Mouse (Mus musculus) embryonic facial prominence, embryonic 12.5 days (tissue): ENCODE data around the gene Agl. TPM values are rescaled to one million over a fixed set of nuclear protein-coding genes. Genes with fewer than 3 reads are reported as not detected.
A peak's percentile ranks its signal among the peaks of the same experiment; 100 is the strongest.
"Not testable (repeated sequence)": the region's sequence is repeated elsewhere in the genome, so short reads cannot be mapped to it uniquely, and the experiment has no call there.

Experiments
- ATAC-seq: fragments of 200-750 bp; cut with Nextera tagmentation; 2 replicates; pipeline ENCODE4 v1.8.0; 2017; ENCODE audit not compliant: insufficient number of reproducible peaks, insufficient read depth, low FRiP score, low TSS enrichment
- H3K27ac ChIP-seq: fragments of 300-500 bp; sonication (generic); 2 replicates; pipeline ENCODE4 v1.5.1; 2016; ENCODE audit warnings: mild to moderate bottlenecking
- H3K27me3 ChIP-seq: fragments of 300-500 bp; sonication (generic); 2 replicates; pipeline ENCODE4 v1.6.1; 2016; ENCODE audit warnings: mild to moderate bottlenecking, moderate library complexity
- H3K36me3 ChIP-seq: fragments of 300-500 bp; sonication (generic); 2 replicates; pipeline ENCODE4 v1.6.1; 2016; ENCODE audit warnings: mild to moderate bottlenecking
- H3K4me1 ChIP-seq: fragments of 300-500 bp; sonication (generic); 2 replicates; pipeline ENCODE4 v1.6.1; 2016
- H3K4me2 ChIP-seq: fragments of 300-500 bp; sonication (generic); replicated peaks from 2 replicates; pipeline ENCODE4 v1.6.1; 2016; ENCODE audit warnings: mild to moderate bottlenecking, moderate library complexity
- H3K4me3 ChIP-seq: fragments of 300-500 bp; sonication (generic); 2 replicates; pipeline ENCODE4 v1.5.1; 2016; ENCODE audit warnings: mild to moderate bottlenecking
- H3K9ac ChIP-seq: fragments of 300-500 bp; sonication (generic); 2 replicates; pipeline ENCODE4 v1.6.1; 2016; ENCODE audit warnings: mild to moderate bottlenecking, moderate library complexity
- H3K9me3 ChIP-seq: fragments of 300-500 bp; sonication (generic); 2 replicates; pipeline ENCODE4 v1.6.1; 2016; ENCODE audit warnings: mild to moderate bottlenecking, moderate library complexity
- WGBS: fragments of 180-500 bp; shearing (Covaris S2); methylation state at CpG from one replicate; pipeline ENCODE4 v1.1.7; 2016; 5-methylcytosine and 5-hydroxymethylcytosine counted together
- polyA plus RNA-seq: library from polyadenylated mRNA; unstranded; fragments of >200 nt; fragmentation: Nextera tagmentation; extraction: Ambion mirVana; gene quantifications from 2 replicates; pipeline ENCODE4 v1.2.1, GENCODE M21; 2016

Agl gene
- polyA plus RNA-seq, 1 experiment from 2014 or later: 17.2 TPM

DNA sequence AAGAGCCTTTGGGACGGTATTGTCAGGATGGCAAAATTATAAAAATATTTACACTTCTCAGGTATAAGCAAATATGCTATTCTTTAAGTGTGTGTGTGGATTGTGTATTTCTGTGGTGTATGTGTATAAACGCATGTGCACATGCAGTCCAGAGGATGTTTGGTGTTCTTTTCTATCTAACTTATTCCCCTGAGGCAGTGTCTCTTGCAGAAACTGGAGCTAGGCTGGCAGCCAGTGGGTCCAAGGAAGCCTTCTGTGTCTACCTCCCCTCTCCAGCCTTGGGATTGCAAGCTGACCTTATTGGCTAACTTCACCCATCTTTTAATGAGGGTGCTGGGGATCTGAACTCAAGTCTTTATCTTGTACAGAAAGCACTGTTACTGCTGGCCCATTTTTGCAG lies 5.0 kb upstream of the Agl start:
- WGBS: 95% methylated on average over 2 of the region's 2 CpGs
- Histone ChIP-seq H3K36me3 (no peaks in the 10 kb centered on the region), H3K4me3 (no peak overlapping the region), H3K9me3 (no peaks in the 10 kb centered on the region), H3K9ac (no peak overlapping the region), H3K27ac (no peak overlapping the region), H3K27me3 (no peaks in the 10 kb centered on the region), H3K4me2 (no peak overlapping the region), H3K4me1 (no peaks in the 10 kb centered on the region)
- no peak for ATAC-seq

DNA sequence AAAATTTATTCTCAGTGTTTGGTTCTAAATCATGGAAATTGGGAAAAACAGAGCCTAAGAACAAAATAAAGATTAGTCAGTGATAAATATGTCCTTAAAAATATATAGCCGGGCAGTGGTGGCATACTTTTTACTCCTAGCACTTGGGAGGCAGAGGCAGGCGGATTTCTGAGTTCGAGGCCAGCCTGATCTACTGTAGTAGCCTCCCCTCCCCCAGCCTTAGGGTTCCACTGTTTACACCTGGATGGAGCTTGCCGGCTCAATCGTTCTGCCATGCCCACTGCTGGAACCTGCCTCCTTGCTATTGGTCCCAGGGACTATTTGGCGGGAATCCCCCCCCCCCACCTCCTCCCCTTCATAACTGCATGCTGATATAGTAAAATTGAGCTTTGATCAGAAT lies 2.4 kb upstream of the Agl start:
- H3K9ac ChIP-seq, H3K27me3 ChIP-seq, H3K4me3 ChIP-seq, H3K36me3 ChIP-seq, ATAC-seq, H3K27ac ChIP-seq, H3K4me2 ChIP-seq, H3K4me1 ChIP-seq, H3K9me3 ChIP-seq: not testable (repeated sequence)
- WGBS: 78% methylated on average over 6 of the region's 6 CpGs

DNA sequence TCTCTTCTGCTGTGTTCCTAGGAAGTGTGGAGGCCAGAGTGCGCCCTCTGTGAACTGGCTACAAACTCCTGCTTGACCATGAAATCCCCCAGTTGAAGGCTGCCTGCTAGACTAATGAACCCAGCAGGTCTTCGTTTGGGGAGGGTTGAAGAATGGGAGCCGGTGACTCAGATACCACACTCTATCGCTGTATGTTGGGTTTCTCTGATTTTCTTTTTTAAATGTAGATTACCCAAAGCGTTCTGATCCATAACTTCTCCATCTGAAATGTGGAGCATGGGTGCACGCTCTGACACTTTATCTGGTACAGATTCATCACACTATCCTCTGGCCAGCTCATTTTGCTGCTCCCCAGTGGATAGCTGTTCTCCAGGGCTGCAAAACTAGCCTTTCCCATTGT lies 1.3 kb upstream of the Agl start:
- WGBS: 89% methylated on average over 6 of the region's 6 CpGs
- no peaks in the 10 kb centered on the region for H3K9me3 ChIP-seq
- H3K4me2 ChIP-seq: no peak overlapping the region
- H3K4me1 ChIP-seq: peaks cover 4% of the 10 kb centered on the region; the same call in 1 of the 2 replicates
- no peaks in the 10 kb centered on the region for H3K27me3 ChIP-seq
- H3K27ac ChIP-seq: no peak overlapping the region
- no peak overlapping the region for H3K9ac ChIP-seq
- ATAC-seq: no peak
- H3K36me3 ChIP-seq: no peaks in the 10 kb centered on the region
- no peak overlapping the region for H3K4me3 ChIP-seq

DNA sequence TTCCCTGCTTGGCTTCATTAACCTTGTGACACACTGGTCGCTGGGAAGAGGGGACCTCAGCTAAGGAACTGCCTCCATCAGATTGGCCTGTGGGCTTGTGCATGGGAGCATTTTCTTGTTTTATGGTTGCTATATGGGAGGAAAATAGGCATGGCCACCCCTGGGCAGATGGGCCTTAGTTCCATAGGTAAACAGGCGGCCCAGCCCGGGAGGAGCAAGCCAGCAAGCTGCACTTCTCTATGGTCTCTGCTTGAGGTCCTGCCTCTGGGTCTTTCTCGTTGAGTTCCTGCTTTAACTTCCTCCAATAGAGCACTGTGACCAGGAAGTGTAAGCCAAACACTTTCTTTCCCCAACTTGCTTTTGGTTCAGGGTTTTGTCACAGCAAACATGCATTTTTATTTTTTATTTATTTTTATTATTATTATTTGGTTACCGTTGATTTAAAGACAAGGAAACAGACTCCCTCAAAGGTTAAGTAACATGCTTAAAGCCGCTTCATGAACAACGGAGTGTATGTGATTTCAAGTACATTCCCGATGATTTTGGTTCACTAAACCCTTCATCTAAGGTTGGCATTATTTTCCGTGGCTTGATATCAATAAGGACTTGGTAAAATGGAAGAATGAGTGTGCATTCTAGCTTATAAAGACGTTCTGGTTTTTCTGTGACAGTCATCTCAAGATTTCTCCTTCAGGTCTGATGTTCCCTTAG lies 696 bp upstream of the Agl start:
- Histone ChIP-seq H3K9ac (peak overlapping the region; percentile 77; the same call in 1 of the 2 replicates), H3K4me3 (peak overlapping the region; percentile 63), H3K9me3 (no peaks in the 10 kb centered on the region), H3K4me2 (peak overlapping the region; percentile 51), H3K27ac (0 out of 2 replicates have a peak overlapping the region, but pooled peaks have one; percentile 88), H3K27me3 (no peaks in the 10 kb centered on the region), H3K36me3 (0 out of 2 replicates have a peak, but pooled peaks cover 2% of the 10 kb centered on the region), H3K4me1 (peaks cover 4% of the 10 kb centered on the region; the same call in 1 of the 2 replicates)
- peak; percentile 68 for ATAC-seq
- 61% methylated on average over 10 of the region's 10 CpGs for WGBS

DNA sequence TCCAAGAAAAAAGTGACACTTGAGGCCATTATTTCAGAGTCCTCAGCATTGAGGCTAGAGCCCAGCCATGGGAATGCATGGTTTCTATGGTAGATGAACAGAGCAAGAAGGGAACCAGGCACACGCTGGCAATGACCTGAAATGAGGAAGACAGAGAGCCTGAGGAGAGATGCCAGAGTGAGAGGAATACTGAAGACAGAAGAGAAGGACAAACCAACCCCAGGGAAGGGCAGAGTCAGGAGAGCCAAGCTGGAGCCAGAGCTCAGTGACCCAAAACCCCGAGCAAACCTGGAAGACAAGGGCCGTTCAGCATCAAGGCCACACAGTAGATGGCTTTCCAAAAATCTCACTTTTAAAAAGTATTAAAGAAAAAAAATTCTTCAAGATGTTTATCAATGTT lies 2.1 kb downstream of the Agl start:
- no peak for ATAC-seq
- Histone ChIP-seq H3K9ac (no peak overlapping the region), H3K36me3 (0 out of 2 replicates have a peak, but pooled peaks cover 5% of the 10 kb centered on the region)

DNA sequence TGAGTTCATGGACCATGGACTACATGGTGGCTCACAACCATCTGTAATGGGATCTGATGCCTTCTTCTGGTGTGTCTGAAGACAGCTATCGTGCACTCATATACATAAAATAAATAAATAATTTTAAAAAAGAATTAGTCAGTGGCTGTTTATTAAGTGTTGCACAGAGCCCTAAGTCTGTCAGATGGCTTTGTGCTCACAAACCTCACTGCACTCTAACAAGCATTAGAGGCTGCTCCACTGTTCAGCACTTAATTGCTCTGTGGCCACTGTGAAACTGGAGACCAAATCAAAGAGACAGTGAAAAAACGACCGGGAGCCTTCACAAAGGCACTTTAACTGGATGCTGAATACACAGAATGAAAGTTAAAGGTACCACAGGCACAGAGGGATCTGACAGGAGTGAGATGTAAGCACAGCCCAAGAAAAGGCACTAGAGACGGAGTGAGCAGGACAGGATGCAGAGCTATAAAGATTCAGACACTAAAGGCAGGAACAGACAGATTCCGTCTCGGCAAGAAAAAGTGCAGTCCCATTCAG lies 3.1 kb downstream of the Agl start:
- H3K4me3 ChIP-seq: no peak overlapping the region
- H3K27me3 ChIP-seq: no peaks in the 10 kb centered on the region
- 50% methylated on average over 6 of the region's 6 CpGs for WGBS
- H3K9ac ChIP-seq: no peak overlapping the region
- no peak overlapping the region for H3K4me2 ChIP-seq
- 0 out of 2 replicates have a peak, but pooled peaks cover 5% of the 10 kb centered on the region for H3K36me3 ChIP-seq
- no peak for ATAC-seq
- no peak overlapping the region for H3K27ac ChIP-seq
- peaks cover 4% of the 10 kb centered on the region; the same call in 1 of the 2 replicates for H3K4me1 ChIP-seq
- no peaks in the 10 kb centered on the region for H3K9me3 ChIP-seq

More for the DNA sequence above, 2.1 kb downstream of the Agl start:
- Histone ChIP-seq H3K4me1 (peaks cover 4% of the 10 kb centered on the region; the same call in 1 of the 2 replicates), H3K9me3 (no peaks in the 10 kb centered on the region), H3K4me3 (no peak overlapping the region), H3K27me3 (no peaks in the 10 kb centered on the region), H3K27ac (no peak overlapping the region), H3K4me2 (no peak overlapping the region)
- WGBS: 86% methylated on average over 3 of the region's 3 CpGs

DNA sequence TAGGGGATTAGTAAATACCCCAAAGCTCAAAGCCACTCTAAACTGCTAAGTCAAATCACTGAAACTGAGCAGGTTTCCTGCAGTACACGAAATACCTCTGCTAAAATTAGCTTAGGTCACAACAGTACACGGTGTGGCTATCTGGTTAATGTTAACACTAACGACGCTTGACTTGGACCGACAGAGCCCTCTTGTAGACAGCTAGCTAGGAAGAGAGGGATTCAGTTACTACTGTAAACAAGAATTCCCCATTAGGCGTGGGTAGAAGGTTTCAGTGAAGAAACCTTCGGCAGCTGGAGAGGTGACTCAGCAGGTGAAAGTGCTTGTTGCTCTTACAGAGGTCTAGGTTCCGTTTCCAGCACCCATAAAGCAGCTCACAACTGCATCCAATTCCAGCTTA lies 6.2 kb downstream of the Agl start:
- H3K4me2 ChIP-seq: no peak overlapping the region
- H3K27me3 ChIP-seq: no peaks in the 10 kb centered on the region
- H3K4me1 ChIP-seq: peaks cover 4% of the 10 kb centered on the region; the same call in 1 of the 2 replicates
- no peak for ATAC-seq
- H3K9me3 ChIP-seq: no peaks in the 10 kb centered on the region
- WGBS: 47% methylated on average over 8 of the region's 8 CpGs
- H3K4me3 ChIP-seq: no peak overlapping the region
- H3K9ac ChIP-seq: no peak overlapping the region
- no peak overlapping the region for H3K27ac ChIP-seq
- 0 out of 2 replicates have a peak, but pooled peaks cover 8% of the 10 kb centered on the region for H3K36me3 ChIP-seq

DNA sequence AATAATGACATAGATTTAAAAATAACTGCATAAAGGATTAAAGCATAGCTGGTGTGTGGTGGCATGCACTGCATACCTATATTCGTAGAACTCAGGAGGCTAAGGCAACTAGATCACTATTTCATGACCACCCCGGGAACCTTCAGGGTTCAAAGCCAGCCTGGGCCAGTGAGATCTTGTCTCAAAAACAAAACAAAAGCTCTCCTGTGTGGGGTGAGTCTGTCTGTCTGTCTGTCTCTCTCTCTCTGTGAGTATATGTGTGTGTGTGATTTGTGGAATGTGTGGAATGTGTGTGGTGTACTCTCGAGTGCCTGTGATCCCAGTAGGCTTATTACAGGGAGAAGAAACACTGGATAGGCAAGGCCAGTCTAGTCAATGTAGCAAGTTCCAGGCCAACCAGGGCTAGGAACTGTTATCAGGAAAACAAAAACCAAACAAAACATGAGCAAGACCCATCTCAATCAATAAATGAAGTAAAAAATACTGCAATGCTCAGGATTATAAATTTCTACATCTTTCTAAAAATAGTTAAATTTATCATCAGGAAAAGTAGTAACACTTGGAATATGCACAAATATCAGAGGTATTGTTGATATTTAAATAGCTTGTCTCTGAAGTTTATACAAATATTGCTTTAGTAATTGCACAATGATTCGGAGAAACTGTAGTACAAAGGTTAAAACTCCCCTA lies 9.0 kb downstream of the Agl start:
- no peak overlapping the region for H3K4me2 ChIP-seq
- ATAC-seq: no peak
- H3K27me3 ChIP-seq: no peaks in the 10 kb centered on the region
- H3K9ac ChIP-seq: no peak overlapping the region
- no peaks in the 10 kb centered on the region for H3K9me3 ChIP-seq
- no peaks in the 10 kb centered on the region for H3K4me1 ChIP-seq
- H3K4me3 ChIP-seq: no peak overlapping the region
- H3K36me3 ChIP-seq: 0 out of 2 replicates have a peak, but pooled peaks cover 6% of the 10 kb centered on the region
- H3K27ac ChIP-seq: no peak overlapping the region
- WGBS: 66% methylated on average over 4 of the region's 4 CpGs

DNA sequence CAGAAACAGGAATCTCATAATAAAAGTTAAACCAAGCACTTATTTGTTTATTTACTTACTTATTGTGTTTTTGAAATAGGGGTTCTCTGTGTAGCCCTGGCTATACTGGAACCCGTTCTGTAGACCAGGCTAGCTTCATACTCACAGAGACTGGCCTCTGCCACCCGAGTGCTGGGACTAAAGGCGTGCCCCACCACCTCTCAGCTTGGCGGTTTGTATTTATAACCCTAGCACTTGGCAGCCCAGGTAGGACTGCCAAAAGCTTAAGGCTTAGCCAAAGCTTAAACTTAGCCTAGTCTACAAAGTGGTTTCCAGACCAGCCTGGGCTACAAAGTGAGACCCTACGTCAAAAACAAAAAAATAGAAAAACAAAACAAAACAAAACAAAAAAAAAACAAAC lies 19.1 kb downstream of the Agl start:
- peaks cover 47% of the 10 kb centered on the region for H3K36me3 ChIP-seq

DNA sequence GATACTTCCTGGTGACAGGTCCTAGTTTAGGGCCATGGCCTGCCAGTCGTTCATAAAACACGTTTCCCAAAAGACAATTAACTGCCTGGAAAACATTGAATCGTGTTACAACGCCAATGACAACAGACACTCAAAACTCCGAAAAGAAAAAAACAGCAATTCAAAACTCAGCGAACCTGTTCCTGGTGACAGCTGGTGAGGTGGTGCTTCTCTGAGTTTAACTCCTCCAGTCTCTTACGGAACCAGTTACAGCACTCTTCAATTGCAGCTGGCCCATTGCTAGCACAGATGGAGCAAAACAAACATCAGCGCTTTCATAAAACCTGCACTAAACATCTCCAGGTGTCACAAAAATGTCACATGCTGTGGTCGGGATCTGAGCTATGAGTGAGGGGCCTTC lies 21.4 kb downstream of the Agl start:
- ATAC-seq: no peak
- Histone ChIP-seq H3K36me3 (peaks cover 46% of the 10 kb centered on the region), H3K27me3 (no peaks in the 10 kb centered on the region), H3K4me2 (no peak overlapping the region), H3K9ac (no peak overlapping the region), H3K4me3 (no peak overlapping the region), H3K4me1 (no peaks in the 10 kb centered on the region), H3K27ac (no peak overlapping the region), H3K9me3 (no peaks in the 10 kb centered on the region)
- WGBS: 69% methylated on average over 9 of the region's 9 CpGs

More for the DNA sequence above, 19.1 kb downstream of the Agl start:
- no peaks in the 10 kb centered on the region for H3K27me3 ChIP-seq
- no peaks in the 10 kb centered on the region for H3K4me1 ChIP-seq
- H3K4me3 ChIP-seq: no peak overlapping the region
- H3K4me2 ChIP-seq: no peak overlapping the region
- no peaks in the 10 kb centered on the region for H3K9me3 ChIP-seq
- no peak for ATAC-seq
- 92% methylated on average over 5 of the region's 5 CpGs for WGBS
- no peak overlapping the region for H3K9ac ChIP-seq
- H3K27ac ChIP-seq: no peak overlapping the region

DNA sequence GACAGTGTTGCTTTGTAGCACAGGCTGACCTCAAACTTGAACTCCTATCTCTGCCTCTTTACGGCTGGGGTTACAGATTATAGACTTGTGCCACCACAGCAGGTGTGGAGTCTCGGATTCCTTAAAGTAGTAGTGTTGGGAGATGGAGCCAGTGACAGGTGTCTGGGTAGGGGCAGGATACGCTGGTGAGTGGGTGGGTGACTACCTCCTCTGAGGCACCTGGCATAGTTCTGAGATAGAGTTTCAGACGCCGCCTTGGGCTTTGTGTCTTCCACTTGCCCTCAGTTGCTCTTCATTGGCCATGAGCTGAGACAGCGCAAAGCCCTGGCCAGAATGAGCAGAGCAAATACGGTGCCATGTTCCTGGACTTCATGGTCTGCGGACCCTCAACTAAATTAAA lies 22.1 kb downstream of the Agl start:
- Histone ChIP-seq H3K4me2 (no peak overlapping the region), H3K27ac (no peak overlapping the region), H3K4me1 (no peaks in the 10 kb centered on the region), H3K27me3 (no peaks in the 10 kb centered on the region), H3K9ac (no peak overlapping the region), H3K36me3 (peaks cover 48% of the 10 kb centered on the region), H3K9me3 (no peaks in the 10 kb centered on the region), H3K4me3 (no peak overlapping the region)
- 91% methylated on average over 8 of the region's 8 CpGs for WGBS
- ATAC-seq: no peak

DNA sequence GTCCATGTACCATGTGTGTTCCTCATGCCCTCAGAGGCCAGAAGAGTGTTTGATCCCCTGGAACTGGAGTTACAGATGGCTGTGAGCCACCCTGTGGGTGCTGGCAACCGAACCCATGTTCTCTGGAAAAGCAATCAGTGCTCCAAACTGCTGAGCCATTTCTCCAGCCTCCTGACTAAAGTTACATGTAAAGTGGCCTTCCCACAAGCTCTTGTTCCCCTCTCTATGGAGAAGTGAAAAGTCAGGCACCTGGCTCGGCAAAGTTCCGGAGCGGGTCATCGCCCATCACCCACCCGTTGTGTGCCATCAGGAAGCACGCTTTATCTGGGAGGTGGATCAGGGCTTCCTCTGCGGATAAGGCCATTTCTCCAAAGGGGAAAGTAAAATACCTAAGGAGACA lies 23.2 kb downstream of the Agl start:
- H3K27me3 ChIP-seq: no peaks in the 10 kb centered on the region
- no peaks in the 10 kb centered on the region for H3K4me1 ChIP-seq
- no peak overlapping the region for H3K4me3 ChIP-seq
- H3K9ac ChIP-seq: no peak overlapping the region
- H3K4me2 ChIP-seq: no peak overlapping the region
- no peak for ATAC-seq
- WGBS: 94% methylated on average over 8 of the region's 8 CpGs
- H3K36me3 ChIP-seq: peaks cover 49% of the 10 kb centered on the region
- no peaks in the 10 kb centered on the region for H3K9me3 ChIP-seq
- H3K27ac ChIP-seq: no peak overlapping the region
